In genomic region chr6:49096933-49097461, GRCm38 (mm10) we compare ENCODE assay signal across 8 mouse cellular contexts. TPM values are rescaled to one million over a fixed set of nuclear protein-coding genes. Genes with fewer than 3 reads are reported as not detected.
DNase-seq lines count a peak whose midpoint lies in the region; ATAC-seq and TF ChIP-seq lines count a peak whose summit lies in the region.

No protein-coding gene starts in this region.

- WGBS in forebrain, embryonic 13.5 days, result 33% methylated on average over 13 of the region's 13 CpGs
- WGBS in forebrain, embryonic 11.5 days, result 73% methylated on average over 13 of the region's 13 CpGs
- WGBS in kidney, adult 2 months, result 18% methylated on average over 13 of the region's 13 CpGs

- H3K9me3 ChIP-seq in forebrain, embryonic 13.5 days (replicated peaks), result no peaks in the 10 kb centered on the region
- no peaks in the 10 kb centered on the region for H3K9me3 ChIP-seq in forebrain, embryonic 11.5 days (ENCODE audit: control insufficient read depth, low read length)

- peak overlapping the region; percentile 60; the same call in 1 of the 2 replicates for H3K27ac ChIP-seq in forebrain, embryonic 13.5 days
- H3K27ac ChIP-seq in forebrain, embryonic 11.5 days (ENCODE audit: low read depth, low read length), result no peak overlapping the region
- peak overlapping the region; percentile 55 for H3K27ac ChIP-seq in kidney, adult 2 months (ENCODE audit: insufficient read depth, low read depth, low read length)

- peak overlapping the region; percentile 9; the same call in 1 of the 2 replicates for H3K4me2 ChIP-seq in forebrain, embryonic 13.5 days
- no peak overlapping the region for H3K4me2 ChIP-seq in forebrain, embryonic 11.5 days (ENCODE audit: low read depth, low read length, severe bottlenecking)

- no peak for DNase-seq in forebrain, embryonic 11.5 days (ENCODE audit: low spot score)
- DNase-seq in cerebellum, adult 8-10 months, result peak; percentile 74
- DNase-seq in gastrocnemius, postnatal 25 days, result peak; percentile 85
- peak; percentile 92 for DNase-seq in kidney, adult 2 months
- DNase-seq in left cerebral cortex, postnatal 4 days, result peak; percentile 83
- DNase-seq in ovary, postnatal 14 days (ENCODE audit: low spot score), result peak; percentile 68
- no peak for DNase-seq in T-cell, adult 2 months (ENCODE audit: low spot score)

- H3K4me1 ChIP-seq in forebrain, embryonic 13.5 days, result peaks cover 28% of the 10 kb centered on the region
- no peaks in the 10 kb centered on the region for H3K4me1 ChIP-seq in forebrain, embryonic 11.5 days (replicated peaks; ENCODE audit: control insufficient read depth, insufficient read depth, low read length)
- peaks cover 13% of the 10 kb centered on the region for H3K4me1 ChIP-seq in kidney, adult 2 months (ENCODE audit: control insufficient read depth, insufficient read depth, low read length)

- TF ChIP-seq CTCF in kidney, adult 2 months (conservative IDR thresholded peaks at IDR 0.05; ENCODE audit: insufficient read depth, insufficient read length, low read depth, low read length), result no peak

- H3K4me3 ChIP-seq in forebrain, embryonic 13.5 days, result no peak overlapping the region
- H3K4me3 ChIP-seq in forebrain, embryonic 11.5 days (ENCODE audit: low read depth, low read length), result no peak overlapping the region
- H3K4me3 ChIP-seq in kidney, adult 2 months (ENCODE audit: insufficient read depth, low read depth, low read length), result peak overlapping the region; percentile 20; the same call in 1 of the 2 replicates

- intact Hi-C loops in left cerebral cortex, postnatal 4 days (cut with DNase I), result no loop called here

- peak; percentile 71 for ATAC-seq in forebrain, embryonic 13.5 days
- ATAC-seq in forebrain, embryonic 11.5 days (replicated peaks; ENCODE audit: low FRiP score), result no peak

- H3K36me3 ChIP-seq in forebrain, embryonic 13.5 days (ENCODE audit: poor library complexity, severe bottlenecking), result peaks cover 56% of the 10 kb centered on the region
- peaks cover 4% of the 10 kb centered on the region; the same call in 1 of the 2 replicates for H3K36me3 ChIP-seq in forebrain, embryonic 11.5 days (ENCODE audit: control insufficient read depth, insufficient read depth, low read length)
- H3K36me3 ChIP-seq in kidney, adult 2 months (ENCODE audit: control insufficient read depth, insufficient read depth, low read length), result no peaks in the 10 kb centered on the region

- H3K9ac ChIP-seq in forebrain, embryonic 13.5 days, result no peak overlapping the region
- no peak overlapping the region for H3K9ac ChIP-seq in forebrain, embryonic 11.5 days (ENCODE audit: low read length)

- no peaks in the 10 kb centered on the region for H3K27me3 ChIP-seq in forebrain, embryonic 13.5 days
- no peaks in the 10 kb centered on the region for H3K27me3 ChIP-seq in forebrain, embryonic 11.5 days (ENCODE audit: control insufficient read depth, insufficient read depth, low read length)
- H3K27me3 ChIP-seq in kidney, adult 2 months (replicated peaks; ENCODE audit: control insufficient read depth, insufficient read depth, low read length), result no peaks in the 10 kb centered on the region

- no peak for TF ChIP-seq POLR2A in kidney, adult 2 months (IDR thresholded peaks at IDR 0.05; ENCODE audit: low read depth, low read length)

RNA-seq across cellular contexts. Expression of gene Malsu1, which starts 23.4 kb away (rescaled TPM):
- 68.3 and 74.0 TPM in 2 replicates for polyA plus RNA-seq in forebrain, embryonic 13.5 days (2015; fragmentation: Nextera tagmentation; extraction: Ambion mirVana)
- 60.7 and 63.9 TPM in 2 replicates for polyA plus RNA-seq in forebrain, embryonic 11.5 days (2014; fragmentation: Nextera tagmentation; extraction: Ambion mirVana)
- total RNA-seq in gastrocnemius, postnatal 25 days (2021), result 10 to 100 TPM; 41.5 to 44.0 TPM
- 22.7 and 27.0 TPM in 2 replicates for polyA plus RNA-seq in kidney, adult 2 months (2012; rRNA removed)
- 10 to 100 TPM; 36.3 to 36.6 TPM for total RNA-seq in left cerebral cortex, postnatal 4 days (2021)

Comparison
In these comparisons a context has a peak if more than half of its experiments do, and no peak if none do; other contexts are left out.
1. DNase-seq: peak in cerebellum, adult 8-10 months (single experiment), gastrocnemius, postnatal 25 days (single experiment), kidney, adult 2 months (single experiment), left cerebral cortex, postnatal 4 days (single experiment) and ovary, postnatal 14 days (single experiment); none in forebrain, embryonic 11.5 days (single experiment) and T-cell, adult 2 months (single experiment).